Mouse (Mus musculus): ENCODE results near the gene Gper1. TPM values are rescaled to one million over a fixed set of nuclear protein-coding genes. Genes with fewer than 3 reads are reported as not detected.

The Gper1 gene
- total and polyA plus RNA-seq, 3 experiments: 0.07 to 0.15 TPM; not detected in 1

DNA sequence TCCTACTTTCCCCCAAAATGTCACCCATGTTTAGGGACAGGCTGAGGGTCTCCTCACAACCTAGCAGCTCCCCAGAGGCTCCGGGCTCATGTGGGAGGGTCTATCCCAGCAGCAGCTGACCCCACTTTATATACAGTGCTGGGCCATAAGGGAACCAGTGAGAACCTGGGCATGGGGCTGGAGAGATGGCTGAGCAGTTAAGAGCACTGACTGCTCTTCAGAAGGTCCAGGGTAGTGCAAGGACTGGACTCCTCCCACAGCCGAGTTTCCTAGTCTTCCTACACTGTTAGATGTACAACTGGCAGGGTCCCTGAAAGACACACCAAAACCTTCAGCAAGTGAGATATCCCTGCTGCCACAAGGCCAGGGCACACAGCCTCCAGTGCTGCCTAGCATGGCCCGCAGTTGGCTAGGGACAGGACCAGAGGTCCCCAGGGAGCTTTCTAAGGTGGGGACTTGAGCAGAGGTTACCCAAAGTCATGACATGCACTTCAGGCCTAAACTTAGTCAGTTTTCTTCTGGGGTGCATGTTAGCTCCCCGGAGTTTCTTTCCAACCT, 25.5 kb upstream of the Gper1 start:
- H3K9ac ChIP-seq (ENCODE audit: control insufficient read depth, low read depth, low read length, poor library complexity, severe bottlenecking): no peak overlapping the region
- H3K36me3 ChIP-seq (ENCODE audit: control insufficient read depth in 1 of 2, insufficient read depth in 2 of 2, low read length in 2 of 2): peaks cover 0 to 15% of the 10 kb centered on the region in 2 experiments; a peak in 2 of 4 replicates
- H3K4me1 ChIP-seq (ENCODE audit: control insufficient read depth in 1 of 2, insufficient read depth in 2 of 2, low read length in 2 of 2): peaks cover 12 to 17% of the 10 kb centered on the region in 2 experiments
- H3K4me3 ChIP-seq (ENCODE audit: control insufficient read depth in 1 of 2, insufficient read depth in 1 of 2, low read depth in 2 of 2, low read length in 2 of 2): no peak overlapping the region
- H3K79me2 ChIP-seq (ENCODE audit: control insufficient read depth, insufficient read depth, low read length, poor library complexity): 0 out of 2 replicates have a peak, but pooled peaks cover 1% of the 10 kb centered on the region
- H3K27ac ChIP-seq (ENCODE audit: control insufficient read depth, low read depth, low read length): no peak overlapping the region
- no peaks in the 10 kb centered on the region for H3K27me3 ChIP-seq (ENCODE audit: control insufficient read depth in 1 of 2, insufficient read depth in 2 of 2, low read length in 2 of 2)
- TF ChIP-seq USF2 (IDR thresholded peaks at IDR 0.05; ENCODE audit: borderline replicate concordance in 1 of 2, insufficient read depth in 1 of 2, low read depth in 1 of 2, low read length in 2 of 2) (no peak), TBP (IDR thresholded peaks at IDR 0.05; ENCODE audit: low read depth, low read length) (no peak), KAT2A (conservative IDR thresholded peaks at IDR 0.05; ENCODE audit: low read depth, low read length) (no peak)
- no peaks in the 10 kb centered on the region for H3K9me3 ChIP-seq (replicated peaks; ENCODE audit: insufficient read depth, low read length)
- no peak for DNase-seq (ENCODE audit: low read depth, low spot score)

DNA sequence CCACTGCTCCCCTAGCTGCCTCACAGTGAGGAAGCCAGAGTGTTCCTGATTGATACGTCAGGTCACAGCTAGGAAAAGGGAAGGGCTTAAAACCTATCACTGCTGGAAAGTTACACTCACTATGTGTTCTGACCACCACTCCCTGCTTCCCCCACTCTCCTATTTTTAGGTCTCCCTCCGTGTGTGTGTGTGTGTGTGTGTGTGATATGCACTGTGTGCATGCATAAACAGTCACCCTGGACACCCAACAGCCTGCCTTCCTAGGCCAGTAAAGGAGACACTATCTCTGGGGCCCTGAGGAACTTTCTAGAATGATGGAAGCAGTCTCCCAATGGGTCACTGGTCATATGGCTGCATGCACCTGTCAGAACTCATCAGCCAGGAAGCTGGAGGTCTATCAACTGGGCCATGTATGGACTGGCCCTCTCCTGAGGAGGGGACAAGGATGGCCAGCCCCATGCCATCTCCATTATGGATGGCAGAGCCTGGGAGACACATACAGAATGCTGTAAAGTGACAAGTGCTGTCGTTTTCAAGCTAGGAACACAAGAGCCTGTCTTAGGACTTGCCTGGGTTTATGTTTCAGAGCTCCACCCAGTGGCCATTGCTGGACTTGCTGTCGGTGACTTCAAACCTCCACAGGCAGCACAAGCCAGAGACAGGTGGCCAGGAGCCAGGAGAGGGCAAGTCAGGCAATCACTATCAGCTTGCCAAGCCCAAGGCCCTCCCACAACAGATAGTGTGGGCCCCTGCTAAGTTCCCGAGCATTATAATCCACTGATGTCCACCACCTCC, 24.8 kb upstream of the Gper1 start:
- Histone ChIP-seq H3K27me3 (ENCODE audit: control insufficient read depth in 1 of 2, insufficient read depth in 2 of 2, low read length in 2 of 2) (no peaks in the 10 kb centered on the region), H3K9ac (ENCODE audit: control insufficient read depth, low read depth, low read length, poor library complexity, severe bottlenecking) (no peak overlapping the region), H3K4me1 (ENCODE audit: control insufficient read depth in 1 of 2, insufficient read depth in 2 of 2, low read length in 2 of 2) (peaks cover 12 to 17% of the 10 kb centered on the region in 2 experiments), H3K27ac (ENCODE audit: control insufficient read depth, low read depth, low read length) (no peak overlapping the region), H3K36me3 (ENCODE audit: control insufficient read depth in 1 of 2, insufficient read depth in 2 of 2, low read length in 2 of 2) (peaks cover 0 to 15% of the 10 kb centered on the region in 2 experiments; a peak in 2 of 4 replicates), H3K79me2 (ENCODE audit: control insufficient read depth, insufficient read depth, low read length, poor library complexity) (0 out of 2 replicates have a peak, but pooled peaks cover 1% of the 10 kb centered on the region), H3K4me3 (ENCODE audit: control insufficient read depth in 1 of 2, insufficient read depth in 1 of 2, low read depth in 2 of 2, low read length in 2 of 2) (0 out of 4 replicates have a peak overlapping the region, but pooled peaks of 1 of the 2 experiments have one; percentile 27), H3K9me3 (replicated peaks; ENCODE audit: insufficient read depth, low read length) (no peaks in the 10 kb centered on the region)
- TF ChIP-seq GATA1 (IDR thresholded peaks at IDR 0.05; ENCODE audit: low read depth, low read length) (peak; percentile 71), MYC (IDR thresholded peaks at IDR 0.05; ENCODE audit: low read depth, low read length) (peak; percentile 64; the same call in 1 of the 2 replicates), MYB (IDR thresholded peaks at IDR 0.05; ENCODE audit: low read depth, low read length) (no peak), MXI1 (IDR thresholded peaks at IDR 0.05; ENCODE audit: low read depth, low read length) (0 out of 2 replicates have a peak, but pooled peaks have one; percentile 15), BHLHE40 (IDR thresholded peaks at IDR 0.05; ENCODE audit: borderline replicate concordance, low read depth, low read length) (peak; percentile 32; the same call in 1 of the 2 replicates), ETS1 (IDR thresholded peaks at IDR 0.05; ENCODE audit: low read depth, low read length) (peak; percentile 50), CTCF (IDR thresholded peaks at IDR 0.05 in 2 of 3, conservative IDR thresholded peaks at IDR 0.05 in 1 of 3; ENCODE audit: control insufficient read depth in 1 of 3, insufficient read depth in 1 of 3, low read depth in 2 of 3, low read length in 3 of 3, poor library complexity in 1 of 3, severe bottlenecking in 1 of 3) (peak; percentile 87 to 92 (median 88)), MAX (IDR thresholded peaks at IDR 0.05; ENCODE audit: low read length) (peak; percentile 13; the same call in 1 of the 2 replicates), JUND (IDR thresholded peaks at IDR 0.05; ENCODE audit: low read depth, low read length) (no peak), TCF12 (IDR thresholded peaks at IDR 0.05; ENCODE audit: low read depth, low read length) (peak; percentile 51), ZC3H11A (IDR thresholded peaks at IDR 0.05; ENCODE audit: low read depth, low read length) (peak; percentile 80), RCOR1 (IDR thresholded peaks at IDR 0.05; ENCODE audit: low read depth, low read length) (0 out of 2 replicates have a peak, but pooled peaks have one; percentile 19), HCFC1 (IDR thresholded peaks at IDR 0.05; ENCODE audit: low read depth, low read length) (peak; percentile 51), USF1 (IDR thresholded peaks at IDR 0.05; ENCODE audit: low read depth, low read length) (0 out of 2 replicates have a peak, but pooled peaks have one; percentile 20), ZMIZ1 (IDR thresholded peaks at IDR 0.05; ENCODE audit: low read depth, low read length) (no peak), SIN3A (IDR thresholded peaks at IDR 0.05; ENCODE audit: low read length) (peak; percentile 83), RAD21 (IDR thresholded peaks at IDR 0.05; ENCODE audit: low read depth, low read length) (peak; percentile 72), SMC3 (IDR thresholded peaks at IDR 0.05; ENCODE audit: low read depth, low read length) (peak; percentile 90), EP300 (IDR thresholded peaks at IDR 0.05; ENCODE audit: low read depth in 1 of 2, low read length in 2 of 2) (peak in 1 of 2 experiments; percentile 63; a peak in 3 of 4 replicates), POLR2AphosphoS5 (IDR thresholded peaks at IDR 0.05; ENCODE audit: borderline replicate concordance, low read depth, low read length) (no peak; the same call in 1 of the 2 replicates)
- DNase-seq (ENCODE audit: low read depth, low spot score): peak; percentile 98
